Comparison of ENCODE assay signal across 10 mouse cellular contexts in the genomic region with DNA sequence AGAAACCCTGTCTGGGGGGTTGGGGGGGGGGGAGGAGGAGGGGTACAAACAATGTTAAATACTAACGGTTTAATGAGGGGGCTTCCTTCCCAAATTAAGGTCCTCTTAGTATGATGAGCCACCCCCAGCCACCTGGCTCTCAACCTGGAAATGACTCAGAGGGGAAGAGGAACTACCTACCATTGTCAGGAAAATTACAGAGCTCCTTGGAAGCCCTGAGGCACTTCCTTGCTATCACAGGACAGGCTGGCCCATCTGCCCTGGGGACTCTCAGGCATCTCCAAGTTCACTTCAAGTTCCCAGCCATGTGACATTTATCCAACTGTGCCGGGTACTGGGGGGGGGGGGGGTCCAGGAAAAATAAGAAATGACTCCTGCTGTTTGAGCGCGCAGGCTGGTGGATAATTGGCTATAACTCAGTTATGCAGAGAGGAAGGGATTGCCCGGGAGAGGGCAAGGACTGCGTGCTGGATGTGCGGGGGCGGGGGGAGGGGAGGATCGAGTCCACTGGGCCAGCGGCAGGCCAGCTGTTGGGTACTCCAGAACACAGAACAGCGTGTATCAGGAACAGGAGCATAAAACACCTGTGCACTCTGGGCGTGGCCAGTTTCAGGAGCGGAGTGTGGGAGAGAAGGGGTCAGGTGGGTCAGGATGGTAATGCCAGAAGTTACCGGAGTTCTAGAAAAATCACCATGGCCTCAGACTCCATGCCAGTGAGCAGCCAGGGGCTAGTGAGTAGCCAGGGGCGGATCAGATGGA. TPM values are rescaled to one million over a fixed set of nuclear protein-coding genes. Genes with fewer than 3 reads are reported as not detected.
DNase-seq lines count a peak whose midpoint lies in the region; ATAC-seq and TF ChIP-seq lines count a peak whose summit lies in the region.
"Had no signal": no experiment of that assay in that cellular context is flagged by ENCODE, and none has a peak within 500 bp of the region (broad histone marks: within the 10 kb centered on the region; RNA-seq: fewer than 3 reads in every experiment).

No protein-coding gene starts in this region.

- no peak overlapping the region for H3K9ac ChIP-seq in heart, postnatal 0 days (replicated peaks; ENCODE audit: low read depth, low read length)
- H3K9ac ChIP-seq in limb, embryonic 13.5 days, result no peak overlapping the region
- H3K9ac ChIP-seq: liver, embryonic 14.5 days; neural tube, embryonic 12.5 days had no signal

- H3K9me3 ChIP-seq in heart, postnatal 0 days (replicated peaks; ENCODE audit: control insufficient read depth, low read length), result no peaks in the 10 kb centered on the region
- H3K9me3 ChIP-seq in limb, embryonic 13.5 days, result no peaks in the 10 kb centered on the region
- H3K9me3 ChIP-seq: neural tube, embryonic 12.5 days had no signal

- 28% methylated on average over 15 of the region's 15 CpGs for WGBS in lung, adult 2 months
- WGBS in heart, postnatal 0 days, result 41% methylated on average over 15 of the region's 15 CpGs
- whole genome bisulfite sequencing in limb, embryonic 13.5 days, result 17% methylated on average over 15 of the region's 15 CpGs

- no peaks in the 10 kb centered on the region; the same call in 1 of the 2 replicates for H3K36me3 ChIP-seq in heart, postnatal 0 days (replicated peaks; ENCODE audit: control insufficient read depth, insufficient read depth, low read length)
- H3K36me3 ChIP-seq in limb, embryonic 13.5 days, result no peaks in the 10 kb centered on the region
- H3K36me3 ChIP-seq: neural tube, embryonic 12.5 days had no signal

- peak overlapping the region; percentile 63 for H3K27ac ChIP-seq in brown adipose tissue, adult 24 weeks (replicated peaks; ENCODE audit: low read depth, low read length)
- peak overlapping the region; percentile 31; the same call in 1 of the 2 replicates for H3K27ac ChIP-seq in heart, postnatal 0 days (ENCODE audit: low read depth)
- H3K27ac ChIP-seq in limb, embryonic 13.5 days, result no peak overlapping the region
- H3K27ac ChIP-seq: liver, embryonic 14.5 days; neural tube, embryonic 12.5 days had no signal

- TF ChIP-seq CTCF in lung, adult 2 months (IDR thresholded peaks at IDR 0.05; ENCODE audit: insufficient read depth, low read length), result no peak
- TF ChIP-seq CTCF in heart, postnatal 0 days (IDR thresholded peaks at IDR 0.05; ENCODE audit: low read depth), result no peak

- no peak for TF ChIP-seq POLR2A in lung, adult 2 months (IDR thresholded peaks at IDR 0.05; ENCODE audit: borderline replicate concordance, extremely low read depth, low read depth, low read length)

- H3K27me3 ChIP-seq in heart, postnatal 0 days (ENCODE audit: control insufficient read depth, insufficient read depth, low read length), result no peaks in the 10 kb centered on the region
- H3K27me3 ChIP-seq in limb, embryonic 13.5 days, result no peaks in the 10 kb centered on the region
- H3K27me3 ChIP-seq: neural tube, embryonic 12.5 days had no signal

- H3K4me2 ChIP-seq in heart, postnatal 0 days (ENCODE audit: low read depth, low read length), result peak overlapping the region; percentile 27; the same call in 1 of the 2 replicates
- H3K4me2 ChIP-seq in limb, embryonic 13.5 days (replicated peaks), result peak overlapping the region; percentile 44
- H3K4me2 ChIP-seq: neural tube, embryonic 12.5 days had no signal

- ATAC-seq in heart, postnatal 0 days (ENCODE audit: insufficient read depth, low read depth), result no peak; the same call in 1 of the 2 replicates
- ATAC-seq in limb, embryonic 13.5 days (ENCODE audit: low FRiP score, low read depth), result no peak

- H3K4me1 ChIP-seq in lung, adult 2 months (ENCODE audit: control insufficient read depth, insufficient read depth, low read length), result peaks cover 11% of the 10 kb centered on the region
- H3K4me1 ChIP-seq in brown adipose tissue, adult 24 weeks (ENCODE audit: control insufficient read depth, insufficient read depth, insufficient read length, low read length), result peaks cover 9% of the 10 kb centered on the region
- H3K4me1 ChIP-seq in heart, postnatal 0 days (ENCODE audit: control insufficient read depth, insufficient read depth), result 0 out of 2 replicates have a peak, but pooled peaks cover 4% of the 10 kb centered on the region
- peaks cover 16% of the 10 kb centered on the region for H3K4me1 ChIP-seq in limb, embryonic 13.5 days

- peak overlapping the region; percentile 1 for H3K4me3 ChIP-seq in lung, adult 2 months (replicated peaks; ENCODE audit: extremely low read depth, low read depth, low read length)
- peak overlapping the region; percentile 37 for H3K4me3 ChIP-seq in brown adipose tissue, adult 24 weeks (ENCODE audit: insufficient read depth, low read depth, low read length)
- H3K4me3 ChIP-seq in heart, postnatal 0 days (ENCODE audit: low read depth, low read length), result no peak overlapping the region
- H3K4me3 ChIP-seq in limb, embryonic 13.5 days, result no peak overlapping the region
- H3K4me3 ChIP-seq: neural tube, embryonic 12.5 days had no signal

- TF ChIP-seq EP300 in heart, postnatal 0 days (IDR thresholded peaks at IDR 0.05; ENCODE audit: low read depth), result no peak

- no peak for DNase-seq in lung, adult 2 months
- DNase-seq in lung, postnatal 10 days, result no peak
- no peak for DNase-seq in heart, postnatal 0 days (ENCODE audit: low spot score)
- DNase-seq in frontal cortex, postnatal 25 days (ENCODE audit: low spot score in 2 of 2), result no peak
- DNase-seq in urinary bladder, adult 2 months (ENCODE audit: low spot score), result no peak
- DNase-seq: thymus, adult 2 months had no signal

RNA-seq across cellular contexts. Expression of a gene that starts 41.0 kb away (rescaled TPM):
- polyA plus RNA-seq in lung, adult 2 months (2012; rRNA removed), result 225 and 283 TPM in 2 replicates
- polyA plus RNA-seq in brown adipose tissue, adult 24 weeks (2012; ENCODE audit: insufficient read depth, insufficient read length, missing spikeins), result 31.7 and 54.7 TPM in 2 replicates
- 126 and 153 TPM in 2 replicates for total RNA-seq in heart, postnatal 0 days (2014; rRNA removed; ENCODE audit: low replicate concordance)
- polyA plus RNA-seq in heart, postnatal 0 days (2015; fragmentation: Nextera tagmentation; extraction: Ambion mirVana), result 59.4 and 63.2 TPM in 2 replicates
- 33.5 and 36.8 TPM in 2 replicates for polyA plus RNA-seq in limb, embryonic 13.5 days (2015; fragmentation: Nextera tagmentation; extraction: Ambion mirVana)
- 47.7 and 66.2 TPM in 2 replicates for polyA plus RNA-seq in urinary bladder, adult 2 months (2012; rRNA removed)

RNA-seq across cellular contexts. Expression of a gene that starts 41.6 kb away (rescaled TPM):
- 1.0 and 3.0 TPM in 2 replicates for polyA plus RNA-seq in lung, adult 2 months (2012; rRNA removed)
- 0.95 TPM in 1 of 2 replicates, not detected in the other for polyA plus RNA-seq in brown adipose tissue, adult 24 weeks (2012; ENCODE audit: insufficient read depth, insufficient read length, missing spikeins)
- total RNA-seq in heart, postnatal 0 days (2014; rRNA removed; ENCODE audit: low replicate concordance), result 0.15 TPM in 1 of 2 replicates, not detected in the other
- polyA plus RNA-seq in heart, postnatal 0 days (2015; fragmentation: Nextera tagmentation; extraction: Ambion mirVana), result 0.58 and 0.83 TPM in 2 replicates
- 1.4 and 2.2 TPM in 2 replicates for polyA plus RNA-seq in limb, embryonic 13.5 days (2015; fragmentation: Nextera tagmentation; extraction: Ambion mirVana)
- 3.2 and 3.4 TPM in 2 replicates for polyA plus RNA-seq in urinary bladder, adult 2 months (2012; rRNA removed)

Comparison
In these comparisons a context has a peak if more than half of its experiments do, and no peak if none do; other contexts are left out.
1. H3K4me3 ChIP-seq: peak in lung, adult 2 months (single experiment) and brown adipose tissue, adult 24 weeks (single experiment); none in heart, postnatal 0 days (single experiment) and limb, embryonic 13.5 days (single experiment).